Mouse (Mus musculus) inflammation-experienced regulatory T-cells, adult 6 months (primary cell): Measurements from ENCODE around the gene En1. TPM values are rescaled to one million over a fixed set of nuclear protein-coding genes. Genes with fewer than 3 reads are reported as not detected.

Experiments
- ATAC-seq: one replicate; pipeline ENCODE4 v1.8.0; 2017
- polyA plus RNA-seq, 3 experiments: library from polyadenylated mRNA; unstranded; fragments of 100-300 nt; shearing (Covaris generic); gene quantifications; one replicate each; pipeline ENCODE4 v1.2.1; 2017

Gene En1
- not detected for polyA plus RNA-seq

GRCm38 (mm10) chr1:120602031-120602730, at the start of gene En1:
TSS of gene En1 (plus strand) at chr1:120602418.
- no peak for ATAC-seq

GRCm38 (mm10) chr1:120556926-120557846, 45.0 kb upstream of the En1 start:
- no peak for ATAC-seq

- ATAC-seq: no peak
Measured at GRCm38 (mm10) chr1:120558341-120559285, 43.6 kb upstream of the En1 start.

- ATAC-seq: no peak
Measured at GRCm38 (mm10) chr1:120559911-120560310, 42.3 kb upstream of the En1 start.

GRCm38 (mm10) chr1:120581306-120581705, 20.9 kb upstream of the En1 start:
- no peak for ATAC-seq

- ATAC-seq: no peak
Measured at GRCm38 (mm10) chr1:120585481-120585880, 16.7 kb upstream of the En1 start.

- ATAC-seq: no peak
Measured at GRCm38 (mm10) chr1:120586500-120587110, 15.6 kb upstream of the En1 start.

GRCm38 (mm10) chr1:120587431-120587830, 14.8 kb upstream of the En1 start:
- ATAC-seq: no peak

GRCm38 (mm10) chr1:120587960-120588359, 14.3 kb upstream of the En1 start:
- no peak for ATAC-seq

GRCm38 (mm10) chr1:120588362-120589027, 13.7 kb upstream of the En1 start:
- no peak for ATAC-seq

GRCm38 (mm10) chr1:120593236-120593919, 8.8 kb upstream of the En1 start:
- ATAC-seq: no peak

GRCm38 (mm10) chr1:120594603-120595002, 7.6 kb upstream of the En1 start:
- ATAC-seq: no peak

- no peak for ATAC-seq
Measured at GRCm38 (mm10) chr1:120595471-120596240, 6.6 kb upstream of the En1 start.

- no peak for ATAC-seq
Measured at GRCm38 (mm10) chr1:120596319-120596718, 5.9 kb upstream of the En1 start.

GRCm38 (mm10) chr1:120596784-120597183, 5.4 kb upstream of the En1 start:
- no peak for ATAC-seq

- ATAC-seq: no peak
Measured at GRCm38 (mm10) chr1:120597271-120597670, 4.9 kb upstream of the En1 start.

- no peak for ATAC-seq
Measured at GRCm38 (mm10) chr1:120598196-120598940, 3.9 kb upstream of the En1 start.

- ATAC-seq: no peak
Measured at GRCm38 (mm10) chr1:120599321-120600148, 2.7 kb upstream of the En1 start.

GRCm38 (mm10) chr1:120600149-120600445, 2.1 kb upstream of the En1 start:
- ATAC-seq: no peak
